In genomic region chr14:47213305-47213704, GRCm38 (mm10) we compare ENCODE assay signal across 28 mouse cellular contexts.
"Had no signal": no experiment of that assay in that cellular context is flagged by ENCODE, and none has a peak within 500 bp of the region (broad histone marks: within the 10 kb centered on the region; RNA-seq: fewer than 3 reads in every experiment).

No protein-coding gene starts in this region.

- H3K9me3 ChIP-seq: embryonic facial prominence, embryonic 10.5 days; embryonic facial prominence, embryonic 12.5 days; embryonic facial prominence, embryonic 13.5 days; embryonic facial prominence, embryonic 15.5 days; forebrain, embryonic 10.5 days; forebrain, embryonic 12.5 days; forebrain, embryonic 13.5 days; forebrain, embryonic 15.5 days had no signal

- H3K27me3 ChIP-seq: embryonic facial prominence, embryonic 12.5 days; embryonic facial prominence, embryonic 13.5 days; embryonic facial prominence, embryonic 15.5 days; forebrain, embryonic 12.5 days; forebrain, embryonic 13.5 days; forebrain, embryonic 15.5 days had no signal

- ATAC-seq: forebrain, embryonic 13.5 days; forebrain, embryonic 14.5 days; forebrain, embryonic 15.5 days; forebrain, embryonic 16.5 days; forebrain, postnatal 0 days had no signal

- H3K36me3 ChIP-seq: embryonic facial prominence, embryonic 10.5 days; embryonic facial prominence, embryonic 12.5 days; embryonic facial prominence, embryonic 13.5 days; embryonic facial prominence, embryonic 15.5 days; forebrain, embryonic 10.5 days; forebrain, embryonic 12.5 days; forebrain, embryonic 15.5 days had no signal

- H3K4me1 ChIP-seq: embryonic facial prominence, embryonic 10.5 days; embryonic facial prominence, embryonic 12.5 days; embryonic facial prominence, embryonic 13.5 days; embryonic facial prominence, embryonic 15.5 days; forebrain, embryonic 10.5 days; forebrain, embryonic 12.5 days; forebrain, embryonic 13.5 days; forebrain, embryonic 15.5 days had no signal

- DNase-seq: cerebellum, adult 2 months; cerebellum, adult 8-10 months; cerebellum, adult 9-10 months; cerebellum, adult 9-11 months; cerebellum, postnatal 10 days; cerebellum, postnatal 14 days; cerebellum, postnatal 25 days; cerebellum, postnatal 36 days; embryo, embryonic 11 days; forebrain, postnatal 0 days; gastrocnemius, adult 2 months; gastrocnemius, postnatal 10 days; gastrocnemius, postnatal 14 days; gastrocnemius, postnatal 25 days; gastrocnemius, postnatal 36 days; heart, adult 18-20 months; heart, adult 2 months had no signal

- H3K27ac ChIP-seq: embryonic facial prominence, embryonic 10.5 days; embryonic facial prominence, embryonic 12.5 days; embryonic facial prominence, embryonic 13.5 days; embryonic facial prominence, embryonic 15.5 days; forebrain, embryonic 10.5 days; forebrain, embryonic 12.5 days; forebrain, embryonic 13.5 days; forebrain, embryonic 15.5 days; gastrocnemius, adult 2 months; heart, adult 2 months had no signal

- H3K9ac ChIP-seq: embryonic facial prominence, embryonic 12.5 days; embryonic facial prominence, embryonic 13.5 days; embryonic facial prominence, embryonic 15.5 days; forebrain, embryonic 12.5 days; forebrain, embryonic 13.5 days; forebrain, embryonic 15.5 days; forebrain, postnatal 0 days had no signal

- H3K4me3 ChIP-seq: embryonic facial prominence, embryonic 10.5 days; embryonic facial prominence, embryonic 12.5 days; embryonic facial prominence, embryonic 13.5 days; embryonic facial prominence, embryonic 15.5 days; erythroblast, embryonic 14.5 days; forebrain, embryonic 10.5 days; forebrain, embryonic 12.5 days; forebrain, embryonic 13.5 days; forebrain, embryonic 15.5 days; gastrocnemius, adult 2 months; heart, adult 2 months had no signal

- H3K4me2 ChIP-seq: embryonic facial prominence, embryonic 12.5 days; embryonic facial prominence, embryonic 13.5 days; embryonic facial prominence, embryonic 15.5 days; forebrain, embryonic 12.5 days; forebrain, embryonic 13.5 days; forebrain, embryonic 15.5 days had no signal
